In the genomic region with DNA sequence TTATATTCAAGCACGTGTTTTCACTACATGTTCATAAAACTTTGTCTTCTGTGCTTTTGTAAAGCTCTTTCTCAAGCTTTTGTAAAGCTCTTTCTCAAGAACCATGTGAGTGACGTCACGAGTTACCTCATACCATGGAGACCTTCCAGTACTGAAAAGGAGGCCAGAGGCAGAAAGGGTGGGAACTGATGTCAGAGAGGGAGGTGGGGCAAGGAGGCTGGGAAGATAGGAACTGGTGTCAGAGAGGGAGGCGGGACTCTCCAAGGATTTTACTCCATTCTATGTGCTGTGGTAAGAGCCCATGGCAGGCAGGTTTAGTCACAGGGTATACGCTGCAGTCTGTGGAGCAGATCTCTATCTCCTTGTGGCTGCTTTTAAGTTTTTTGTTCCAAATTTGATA, we compare ENCODE assay signal across 11 mouse cellular contexts. TPM values are rescaled to one million over a fixed set of nuclear protein-coding genes. Genes with fewer than 3 reads are reported as not detected.
DNase-seq lines count a peak whose midpoint lies in the region; ATAC-seq and TF ChIP-seq lines count a peak whose summit lies in the region.
"Had no signal": no experiment of that assay in that cellular context is flagged by ENCODE, and none has a peak within 500 bp of the region (broad histone marks: within the 10 kb centered on the region; RNA-seq: fewer than 3 reads in every experiment).

No protein-coding gene starts in this region.

- no peak overlapping the region for H3K4me2 ChIP-seq in lung, embryonic 15.5 days
- H3K4me2 ChIP-seq: liver, embryonic 15.5 days had no signal

- intact Hi-C loops in gastrocnemius, adult 2 months (cut with DNase I): no loop called here

- no peaks in the 10 kb centered on the region for H3K9me3 ChIP-seq in lung, embryonic 15.5 days
- H3K9me3 ChIP-seq: liver, embryonic 15.5 days had no signal

- H3K9ac ChIP-seq in lung, embryonic 15.5 days: no peak overlapping the region
- H3K9ac ChIP-seq: liver, embryonic 15.5 days had no signal

- no peak overlapping the region for H3K27ac ChIP-seq in gastrocnemius, adult 2 months
- H3K27ac ChIP-seq in lung, embryonic 15.5 days: no peak overlapping the region
- H3K27ac ChIP-seq: liver, embryonic 15.5 days had no signal

- WGBS in lung, embryonic 15.5 days: 61% methylated on average over 5 of the region's 5 CpGs

- H3K36me3 ChIP-seq in lung, embryonic 15.5 days: no peaks in the 10 kb centered on the region
- H3K36me3 ChIP-seq: liver, embryonic 15.5 days had no signal

- no peaks in the 10 kb centered on the region for H3K4me1 ChIP-seq in lung, embryonic 15.5 days

- no peaks in the 10 kb centered on the region; the same call in 1 of the 2 replicates for H3K27me3 ChIP-seq in lung, embryonic 15.5 days
- H3K27me3 ChIP-seq: liver, embryonic 15.5 days had no signal

- ATAC-seq in lung, embryonic 15.5 days (ENCODE audit: borderline replicate concordance, extremely low read depth, low FRiP score, low TSS enrichment): 0 out of 2 replicates have a peak, but pooled peaks have one; percentile 15
- ATAC-seq: inflammation-experienced regulatory T-cells, adult 6 months had no signal

- no peak for TF ChIP-seq POLR2A in brain, embryonic 14.5 days (IDR thresholded peaks at IDR 0.05; ENCODE audit: borderline replicate concordance, extremely low read depth, insufficient read depth, insufficient read length, poor library complexity, severe bottlenecking)

- peak; percentile 38 for DNase-seq in gastrocnemius, adult 2 months
- no peak for DNase-seq in gastrocnemius, postnatal 10 days
- peak; percentile 71 for DNase-seq in ES-CJ7 (ENCODE audit: low read depth, low spot score)
- DNase-seq in brain, embryonic 14.5 days (ENCODE audit: low read depth): peak; percentile 48
- DNase-seq in cerebellum, adult 8-10 months: no peak
- no peak for DNase-seq in cerebellum, postnatal 10 days
- DNase-seq in right cerebral cortex, postnatal 14 days: no peak

- H3K4me3 ChIP-seq in gastrocnemius, adult 2 months: no peak overlapping the region
- H3K4me3 ChIP-seq in lung, embryonic 15.5 days: no peak overlapping the region
- H3K4me3 ChIP-seq: liver, embryonic 15.5 days had no signal

- no peak for TF ChIP-seq CTCF in gastrocnemius, adult 2 months (IDR thresholded peaks at IDR 0.05)
- TF ChIP-seq CTCF in brain, embryonic 14.5 days (IDR thresholded peaks at IDR 0.05; ENCODE audit: borderline replicate concordance, extremely low read depth, insufficient read depth, insufficient read length): no peak

RNA-seq across cellular contexts. Expression of a gene that starts 31.3 kb away (rescaled TPM):
- under 1 TPM; 0.11 to 0.23 TPM for total RNA-seq in gastrocnemius, adult 2 months (2021)
- total RNA-seq in gastrocnemius, postnatal 10 days (2021): under 1 TPM; 0.27 to 0.42 TPM
- 11.5 and 20.6 TPM in 2 replicates for polyA plus RNA-seq in brain, embryonic 14.5 days (2012; rRNA removed)
- 0.42 and 0.46 TPM in 2 replicates for polyA plus RNA-seq in lung, embryonic 15.5 days (2015; fragmentation: Nextera tagmentation; extraction: Ambion mirVana)
- total RNA-seq: monocyte, adult 5-6 weeks had no signal

Comparison
In these comparisons a context has a peak if more than half of its experiments do, and no peak if none do; other contexts are left out.
1. DNase-seq: peak in gastrocnemius, adult 2 months (single experiment), ES-CJ7 (single experiment) and brain, embryonic 14.5 days (single experiment); none in gastrocnemius, postnatal 10 days (single experiment), cerebellum, adult 8-10 months (single experiment), cerebellum, postnatal 10 days (0 of 2) and right cerebral cortex, postnatal 14 days (single experiment).